Mouse (Mus musculus): ENCODE results near the gene Tmem191c. TPM values are rescaled to one million over a fixed set of nuclear protein-coding genes. Genes with fewer than 3 reads are reported as not detected.
"Not testable (repeated sequence)": the region's sequence is repeated elsewhere in the genome, so short reads cannot be mapped to it uniquely, and the experiment has no call there.

Gene Tmem191c
- 100 to 1,000 TPM in 1 of 2 experiments, 10 to 100 TPM in 1; 92.5 to 102 TPM for total RNA-seq (2021)
- long read RNA-seq, experiment 1, transcript Tmem191c-215 (4 exons, 825 nt), result minor isoform, 11 of 177 reads
- long read RNA-seq, experiment 1, transcript Tmem191c-201 (10 exons, 1,631 nt), result major isoform, 19 of 177 reads
- long read RNA-seq, experiment 1, partial matches to known transcripts, result 41 of 177 reads
- long read RNA-seq, experiment 1, other reads (novel, unspliced or antisense), result 99 of 177 reads
- long read RNA-seq, experiment 2, transcript Tmem191c-201 (10 exons, 1,631 nt), result major isoform, 10 of 130 reads
- long read RNA-seq, experiment 2, partial matches to known transcripts, result 34 of 130 reads
- long read RNA-seq, experiment 2, other reads (novel, unspliced or antisense), result 76 of 130 reads

DNA sequence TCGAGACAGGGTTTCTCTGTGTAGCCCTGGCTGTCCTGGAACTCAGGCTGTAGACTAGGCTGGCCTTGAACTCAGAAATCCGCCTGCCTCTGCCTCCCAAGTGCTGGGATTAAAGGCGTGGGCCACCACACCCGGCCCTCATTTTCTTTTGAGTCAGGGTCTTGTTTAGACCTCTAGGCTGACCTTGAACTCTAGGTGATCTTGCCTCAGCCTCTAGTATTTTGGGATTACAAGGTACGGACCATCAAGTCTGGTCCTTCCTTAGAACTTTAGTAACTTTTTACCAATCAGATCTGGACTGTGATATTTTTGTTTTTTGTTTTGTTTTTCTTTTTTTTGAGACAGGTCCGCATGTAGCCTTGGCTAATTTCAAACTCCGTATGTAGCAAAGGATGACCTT is at the start of gene Tmem191c:
Gene Tmem191c, plus strand, starts transcription at position 357 of the 400 bp plus-strand sequence.
- DNase-seq (ENCODE audit: low spot score in 2 of 2), result no peak

DNA sequence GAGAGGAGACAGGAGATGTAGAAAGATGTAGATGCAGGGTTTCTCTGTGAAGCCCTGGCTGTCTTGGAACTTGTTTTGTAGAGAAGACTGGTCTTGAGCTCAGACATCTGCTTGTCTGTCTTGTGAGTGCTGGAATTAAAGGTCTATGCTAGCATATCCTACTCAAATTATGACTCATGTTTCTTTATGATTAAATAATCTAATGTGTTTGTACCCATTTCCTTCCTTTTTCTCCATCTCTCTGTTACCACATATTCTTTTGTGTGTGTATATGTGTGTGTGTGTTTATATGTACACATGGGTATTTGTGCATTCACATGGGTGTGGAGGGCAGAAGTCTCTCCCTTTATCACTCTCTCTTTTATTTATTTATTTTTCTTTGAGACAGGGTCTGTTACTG is 49.4 kb upstream of the Tmem191c start:
- no peak for DNase-seq (ENCODE audit: low spot score in 2 of 2)

DNA sequence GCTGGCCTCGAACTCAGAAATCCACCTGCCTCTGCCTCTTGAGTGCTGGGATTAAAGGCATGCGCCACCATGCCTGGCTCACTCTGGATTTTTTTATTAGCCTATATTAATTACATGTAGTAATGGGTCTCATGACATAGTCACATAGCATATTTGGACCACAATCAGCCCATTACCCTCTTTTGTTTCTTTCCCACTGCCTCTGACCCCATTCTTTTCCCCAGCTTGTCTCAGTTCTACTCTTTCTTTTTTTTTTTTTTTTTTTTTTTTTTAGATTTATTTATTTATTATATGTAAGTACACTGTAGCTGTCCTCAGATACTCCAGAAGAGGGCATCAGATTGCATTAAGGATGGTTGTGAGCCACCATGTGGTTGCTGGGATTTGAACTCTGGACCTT is 44.4 kb upstream of the Tmem191c start:
- not testable (repeated sequence) for DNase-seq (ENCODE audit: low spot score in 2 of 2)

DNA sequence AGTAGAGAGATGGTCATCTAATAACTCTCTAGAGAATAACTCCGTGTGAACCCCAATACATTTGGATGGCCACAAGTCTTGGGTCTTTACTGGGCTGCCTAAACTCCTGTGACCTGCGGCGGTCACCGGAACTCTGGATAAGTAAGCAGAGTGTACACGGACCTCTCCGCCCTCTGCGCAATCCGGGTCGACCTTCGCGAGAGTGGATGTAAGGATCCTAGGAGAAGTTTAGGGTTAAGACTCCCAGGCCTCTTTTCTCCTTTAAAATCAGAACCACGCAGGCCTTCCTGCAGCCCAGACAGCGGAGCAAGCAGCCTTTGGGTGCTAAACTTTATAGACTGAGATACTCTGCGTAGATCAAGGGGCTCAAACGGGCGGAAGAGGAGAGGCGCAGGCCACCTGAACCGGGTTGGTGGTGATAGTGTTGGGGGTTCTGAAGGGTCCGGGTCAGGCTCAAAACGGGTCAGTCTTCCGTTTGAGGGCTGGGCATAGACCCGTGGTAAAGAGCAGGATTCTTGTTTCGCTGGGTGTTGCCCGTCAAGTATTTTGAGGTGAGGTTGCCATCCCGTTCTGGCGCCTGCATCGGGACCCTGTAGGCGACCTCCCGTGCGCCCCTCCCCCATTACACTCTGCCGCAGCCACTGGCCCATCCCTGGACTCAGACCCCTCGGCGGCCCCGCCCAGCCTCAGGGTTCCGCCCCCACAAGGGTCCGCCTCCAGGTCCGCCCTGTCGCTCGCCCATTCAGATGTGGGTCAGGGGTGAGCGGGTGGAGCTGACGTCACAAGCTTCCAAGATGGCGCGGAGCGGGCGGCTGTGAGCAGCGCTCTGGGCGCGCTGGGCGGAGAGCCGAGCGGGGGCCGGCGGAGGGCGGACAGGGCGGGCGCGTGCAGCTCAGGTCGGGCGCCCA is 42.8 kb upstream of the Tmem191c start, which contains the start of gene Hic2:
Gene Hic2, plus strand, starts transcription at position 779 of the 908 bp plus-strand sequence.
- DNase-seq (ENCODE audit: low spot score in 2 of 2), result peak; percentile 89

DNA sequence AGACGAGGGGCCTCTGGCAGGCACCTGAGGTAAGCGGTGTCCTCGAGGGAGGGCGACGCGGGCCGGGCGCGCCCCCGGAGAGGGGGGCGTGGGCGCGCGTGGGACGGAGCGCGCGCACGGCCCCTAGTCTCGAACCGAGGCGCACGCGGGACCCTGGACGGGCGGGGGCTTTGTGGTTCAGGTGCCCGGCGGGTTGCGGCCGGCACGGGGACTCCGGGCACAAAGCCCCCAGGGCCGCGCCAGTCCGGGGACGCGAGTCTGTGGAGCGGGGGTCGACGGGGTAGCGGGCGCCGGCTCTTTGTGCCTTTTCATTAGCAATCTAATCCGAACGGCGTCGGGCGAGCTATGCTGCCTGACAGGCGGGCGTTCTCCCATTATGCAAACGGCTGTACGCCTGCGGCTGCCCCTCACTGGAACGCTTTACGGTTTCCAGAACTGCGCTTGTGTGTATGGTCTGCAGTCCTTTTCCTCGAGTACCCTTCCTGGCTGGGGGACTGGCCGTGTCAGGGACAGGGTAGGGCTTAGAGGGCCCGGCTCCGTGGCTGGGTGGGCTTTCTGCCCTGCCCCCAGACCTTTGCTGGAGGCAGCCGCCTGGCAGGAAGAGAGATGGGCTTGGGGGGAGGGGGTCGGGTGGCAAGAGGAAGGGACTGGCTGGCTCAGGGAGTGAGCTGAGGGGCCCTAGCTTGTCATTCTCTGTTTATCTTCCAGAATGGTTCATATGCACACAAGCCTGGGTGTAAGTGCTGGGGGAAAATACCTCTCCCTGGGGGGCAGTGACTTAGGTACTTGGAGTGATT is 42.0 kb upstream of the Tmem191c start:
- DNase-seq (ENCODE audit: low spot score in 2 of 2), result peak; percentile 21 to 26

DNA sequence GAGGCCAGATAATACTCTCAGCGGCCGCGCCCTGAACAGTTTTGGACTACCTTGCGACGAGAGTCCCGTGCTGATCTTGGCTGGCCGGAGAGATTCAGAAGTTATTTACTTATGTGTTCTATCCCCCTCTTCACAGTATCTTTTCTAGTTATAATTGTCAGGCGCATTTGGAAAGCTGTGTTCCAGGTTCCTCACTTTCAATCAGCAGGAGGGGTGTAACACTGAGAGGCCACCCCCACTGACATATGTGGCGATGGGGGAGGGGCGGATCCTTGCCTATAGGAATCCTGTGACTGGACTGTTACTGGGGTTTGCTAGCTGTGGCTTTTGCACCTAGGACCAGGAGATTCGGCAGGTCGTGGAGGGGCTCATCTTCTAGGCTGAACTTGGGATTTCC is 41.4 kb upstream of the Tmem191c start:
- peak; percentile 55 to 62 for DNase-seq (ENCODE audit: low spot score in 2 of 2)

DNA sequence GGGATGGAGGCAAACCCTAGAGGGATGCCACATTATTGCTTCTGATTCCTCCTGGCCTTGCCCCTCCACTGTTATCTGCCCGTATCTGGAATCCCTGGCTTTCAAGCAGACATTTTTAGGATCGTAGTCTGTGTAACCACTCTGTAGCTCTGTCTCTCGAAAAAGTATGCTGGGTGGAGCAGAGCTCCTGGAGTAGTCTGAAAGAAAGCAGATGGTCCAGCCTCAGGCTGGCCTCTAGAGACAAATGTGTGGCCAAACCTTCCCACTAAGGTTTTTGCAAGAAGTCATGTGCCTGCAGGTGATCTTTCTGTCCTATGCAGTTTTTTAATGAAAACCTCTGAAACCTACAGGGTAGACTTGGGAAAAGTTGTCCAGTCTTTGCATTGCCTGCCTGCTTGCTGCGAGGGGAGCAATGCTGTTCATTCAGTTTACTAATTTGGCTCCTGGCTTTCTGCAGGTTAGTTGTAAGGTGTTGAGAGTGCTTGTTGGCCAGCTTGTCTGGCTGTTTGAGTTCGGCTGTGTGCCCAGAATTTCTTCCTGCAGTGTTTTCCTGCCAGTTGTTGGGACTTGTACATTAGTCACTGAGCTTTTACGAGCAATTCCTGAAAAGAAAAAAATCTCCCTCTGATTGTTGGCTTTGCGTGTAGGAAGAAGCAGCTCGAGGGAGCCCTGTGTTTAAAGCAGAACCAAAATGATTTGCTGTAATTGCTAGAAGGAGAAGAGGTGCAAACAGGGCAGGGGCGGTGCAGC is 40.8 kb upstream of the Tmem191c start:
- DNase-seq (ENCODE audit: low spot score in 2 of 2), result peak; percentile 59 to 61

DNA sequence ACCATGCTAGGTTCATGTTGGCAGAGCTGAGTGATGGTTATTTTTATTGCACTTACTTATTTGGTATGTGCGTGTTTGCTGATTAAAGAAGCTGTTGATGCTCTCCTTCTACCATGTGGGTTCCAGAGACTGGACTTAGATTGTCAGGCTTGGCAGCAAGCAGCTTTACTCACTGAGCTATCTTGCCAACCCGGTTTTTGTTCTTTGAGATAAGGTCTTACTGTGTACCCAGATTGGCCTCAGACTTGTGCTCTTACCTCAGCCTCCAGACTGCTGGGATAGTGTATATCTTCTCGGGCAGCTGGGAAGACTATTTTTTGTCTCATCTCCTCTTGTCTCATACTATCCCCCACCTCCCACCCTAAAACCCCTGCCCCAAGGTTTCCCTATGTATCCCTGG is 38.2 kb upstream of the Tmem191c start:
- no peak for DNase-seq (ENCODE audit: low spot score in 2 of 2)

DNA sequence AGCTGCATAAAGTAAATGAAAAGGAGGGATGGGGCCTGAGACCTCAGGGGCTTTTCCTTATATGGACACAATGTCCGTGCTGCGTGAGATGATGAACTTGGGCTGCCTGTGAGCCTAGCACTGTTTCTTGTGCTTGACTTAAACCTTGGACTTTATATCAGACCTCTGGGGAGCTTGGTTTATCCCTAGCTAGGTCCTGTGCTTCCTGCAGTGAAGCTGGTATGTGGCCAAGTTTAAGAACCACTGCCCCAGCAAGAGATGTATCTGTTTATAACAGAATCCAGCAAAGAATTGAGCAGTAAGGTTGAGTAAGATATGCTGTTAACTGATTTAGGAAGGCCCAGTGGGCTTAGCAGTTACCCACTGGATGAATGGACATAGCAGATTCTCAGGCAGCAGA is 36.5 kb upstream of the Tmem191c start:
- no peak for DNase-seq (ENCODE audit: low spot score in 2 of 2)

DNA sequence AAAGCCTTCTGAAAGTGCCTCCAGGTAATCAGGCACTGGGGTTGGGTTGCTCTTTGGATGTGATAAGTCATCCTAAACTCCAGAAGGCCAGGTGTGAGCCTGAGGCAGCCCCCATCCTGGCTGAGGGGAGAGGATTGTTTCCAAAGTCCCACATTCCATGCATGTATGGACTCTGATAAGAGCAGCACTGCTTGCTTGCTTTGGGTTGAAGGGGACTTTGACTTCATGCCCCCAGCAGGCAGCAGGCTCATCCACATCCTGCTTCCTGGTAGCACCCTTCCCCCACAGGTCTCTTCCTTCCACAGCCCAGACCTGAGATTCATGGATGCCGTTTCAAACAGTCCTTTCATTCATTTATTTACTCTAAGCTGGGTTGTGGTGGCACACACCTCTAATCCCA is 32.1 kb upstream of the Tmem191c start:
- no peak for DNase-seq (ENCODE audit: low spot score in 2 of 2)

DNA sequence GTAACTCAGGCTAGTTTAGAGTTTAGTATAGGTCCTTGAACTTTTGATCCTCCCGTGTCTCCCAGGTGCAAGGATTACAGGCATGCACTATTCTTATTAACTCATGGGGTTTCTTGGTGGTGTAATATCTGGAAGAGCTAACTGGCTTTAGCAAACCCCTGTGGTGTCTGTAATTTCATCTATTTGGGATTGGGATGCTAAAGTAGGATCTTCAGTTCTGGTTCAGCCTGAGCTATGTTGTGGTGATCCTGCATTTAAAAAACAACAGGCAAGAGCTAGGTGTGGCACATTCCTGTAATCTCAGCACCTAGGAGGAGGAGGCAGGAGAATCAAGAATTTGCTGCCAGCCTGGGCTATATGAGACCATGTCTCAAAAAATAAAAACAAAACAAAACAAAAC is 30.9 kb upstream of the Tmem191c start:
- DNase-seq (ENCODE audit: low spot score in 2 of 2), result no peak

DNA sequence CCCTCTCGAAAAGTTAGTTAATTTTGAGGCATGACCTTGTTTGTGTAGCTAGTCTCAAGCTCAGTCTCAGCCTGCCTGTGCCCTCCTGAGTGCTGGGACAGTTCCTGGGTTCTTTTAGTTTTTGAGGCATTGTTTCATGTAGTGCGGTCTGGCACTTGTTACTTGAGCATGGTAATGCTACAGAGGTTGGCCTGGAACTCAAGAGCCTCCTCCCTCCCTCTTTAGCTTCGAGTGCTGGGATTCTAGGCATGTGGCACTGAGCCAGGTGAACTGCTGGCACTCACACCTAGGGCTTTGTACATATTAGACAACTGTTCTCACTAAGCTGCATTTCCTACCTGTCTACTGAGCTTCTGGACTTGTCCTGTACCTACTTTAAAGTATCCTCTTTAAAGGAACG is 28.1 kb upstream of the Tmem191c start:
- no peak for DNase-seq (ENCODE audit: low spot score in 2 of 2)

DNA sequence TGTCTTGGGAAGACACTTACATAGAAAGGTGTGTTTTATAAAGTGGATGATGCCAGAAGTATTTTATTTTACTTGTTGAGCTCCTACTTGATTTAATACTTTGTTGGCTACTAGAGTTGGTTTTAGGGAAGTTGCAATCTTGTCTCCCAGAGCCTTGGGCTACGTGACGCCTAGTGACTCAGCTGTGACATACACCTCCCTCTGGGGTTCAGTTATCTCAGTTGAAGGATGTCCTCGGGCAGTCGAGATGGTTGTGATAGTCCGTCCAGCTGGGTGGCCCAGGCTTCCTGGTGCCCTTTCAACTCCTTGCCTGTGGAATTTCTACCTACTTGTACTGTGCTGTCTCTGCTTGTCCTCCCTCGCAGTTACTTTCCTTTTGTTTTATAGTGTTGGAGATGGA is 26.7 kb upstream of the Tmem191c start:
- no peak for DNase-seq (ENCODE audit: low spot score in 2 of 2)

DNA sequence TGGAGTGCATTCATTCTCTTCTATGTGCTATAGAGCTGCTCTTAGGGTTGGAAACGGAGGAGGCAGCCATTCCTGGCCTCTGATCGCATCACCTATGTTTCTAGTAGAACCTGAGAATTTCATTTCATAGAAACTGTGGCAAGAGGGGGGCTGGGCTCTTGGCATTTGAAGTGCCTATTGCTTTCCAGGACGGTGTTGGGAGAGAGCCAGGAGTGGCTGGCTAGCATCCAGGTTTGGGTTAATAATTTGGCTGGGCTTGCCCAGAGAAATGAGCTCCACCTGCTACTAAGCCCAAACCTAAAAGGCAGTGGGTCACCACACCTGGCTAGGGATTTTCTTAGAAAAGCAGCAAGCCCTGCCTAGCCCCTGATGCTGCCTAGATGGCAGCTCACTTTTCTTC is 24.3 kb upstream of the Tmem191c start:
- DNase-seq (ENCODE audit: low spot score in 2 of 2), result no peak

DNA sequence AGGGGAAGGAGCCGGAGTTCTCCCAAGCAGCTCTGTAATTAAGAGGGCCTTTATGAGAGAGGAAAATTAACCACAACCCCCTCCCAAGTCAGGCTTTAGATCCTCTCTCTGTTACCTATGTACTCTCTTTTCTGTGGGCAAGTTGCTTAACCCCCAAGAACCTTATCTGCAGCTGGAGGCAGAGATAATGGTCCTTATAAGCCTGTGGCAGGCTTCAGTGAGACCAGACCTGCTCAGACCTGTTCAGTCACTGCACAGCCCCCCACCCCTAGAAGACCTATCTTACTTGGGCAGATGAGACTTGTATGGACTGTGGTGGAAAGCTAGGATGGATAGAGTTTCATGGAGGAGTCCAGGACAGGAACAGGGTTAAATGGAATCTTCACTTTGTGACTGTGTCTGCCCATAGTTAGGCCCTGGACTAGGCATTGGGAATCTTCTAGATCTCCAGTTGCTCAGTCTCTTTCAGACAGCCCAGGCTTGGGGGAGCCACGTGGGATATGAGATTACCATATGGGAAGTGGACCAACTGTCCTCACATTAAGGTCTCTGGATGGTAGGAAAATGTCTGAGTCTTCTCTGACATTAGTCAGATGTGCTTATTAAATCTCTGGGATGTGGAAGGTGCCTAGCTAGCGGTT is 23.7 kb upstream of the Tmem191c start:
- DNase-seq (ENCODE audit: low spot score in 2 of 2), result no peak

DNA sequence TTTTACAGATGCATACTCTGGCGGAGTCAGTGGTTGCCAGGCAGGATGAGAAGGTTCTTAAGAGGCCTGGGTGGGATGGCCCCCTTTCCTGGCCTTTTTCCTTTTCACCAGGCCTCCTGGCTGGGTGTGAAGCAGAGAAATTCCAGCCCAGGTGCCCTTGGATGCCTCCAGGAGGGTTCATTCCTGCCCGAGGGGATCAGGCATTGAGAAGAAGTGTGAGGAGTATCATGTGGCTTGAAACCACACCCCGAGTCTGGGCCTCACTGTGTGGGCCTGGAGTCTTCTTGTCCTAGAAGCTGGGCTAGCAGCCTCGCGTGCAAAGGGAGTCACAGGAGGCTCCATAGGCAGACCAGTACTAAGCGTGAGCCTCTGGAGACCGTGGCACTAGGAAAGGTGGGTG is 23.0 kb upstream of the Tmem191c start:
- no peak for DNase-seq (ENCODE audit: low spot score in 2 of 2)

DNA sequence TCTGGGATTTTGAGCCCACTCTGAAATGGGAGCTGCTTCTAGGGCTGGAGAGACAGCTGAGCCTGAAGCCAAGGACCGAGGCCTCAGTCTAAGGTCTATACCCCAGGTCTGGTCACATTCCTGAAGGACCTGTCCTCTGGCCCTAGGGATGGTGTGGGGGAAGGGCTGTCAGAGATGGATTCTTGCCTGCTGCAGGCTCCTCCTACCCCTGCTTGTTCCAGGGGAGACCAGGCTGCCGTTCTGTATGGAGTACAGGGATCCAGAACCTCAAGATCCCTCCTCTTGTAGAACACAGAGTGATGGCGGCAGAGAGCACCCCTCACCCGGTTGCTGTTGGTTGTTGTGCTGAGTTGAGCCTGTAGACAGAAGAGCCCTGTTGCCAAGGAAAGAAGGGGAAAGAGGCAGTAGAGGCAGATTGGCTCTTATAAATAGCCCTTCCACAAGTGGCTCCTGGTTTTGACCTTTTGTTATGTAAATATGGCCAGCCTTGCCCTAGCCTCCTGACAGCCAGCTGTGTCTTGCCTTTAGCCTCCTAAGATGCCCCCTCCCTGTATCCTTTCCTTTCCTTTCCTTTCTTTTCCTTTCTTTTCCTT is 21.8 kb upstream of the Tmem191c start:
- DNase-seq (ENCODE audit: low spot score in 2 of 2), result no peak

DNA sequence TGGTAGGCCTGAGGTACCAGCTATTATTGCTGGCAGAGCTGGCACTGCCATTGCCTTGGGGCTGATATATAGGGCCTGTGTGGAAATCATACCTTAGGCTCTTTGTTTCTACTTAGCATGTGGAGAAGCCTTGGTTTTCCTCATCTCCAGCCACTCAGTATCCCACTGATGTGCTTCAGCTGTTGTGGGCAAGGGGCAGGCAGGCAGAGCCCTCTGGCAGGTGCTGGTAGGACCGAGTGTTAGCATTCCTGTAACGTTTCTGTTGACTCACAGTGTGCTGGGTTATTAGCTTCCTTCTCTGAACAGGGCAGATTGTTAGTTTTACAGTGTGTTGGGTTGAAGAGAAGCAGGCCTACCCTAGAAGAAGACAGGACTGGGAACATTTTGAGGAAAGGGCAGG is 20.6 kb upstream of the Tmem191c start:
- DNase-seq (ENCODE audit: low spot score in 2 of 2), result no peak

DNA sequence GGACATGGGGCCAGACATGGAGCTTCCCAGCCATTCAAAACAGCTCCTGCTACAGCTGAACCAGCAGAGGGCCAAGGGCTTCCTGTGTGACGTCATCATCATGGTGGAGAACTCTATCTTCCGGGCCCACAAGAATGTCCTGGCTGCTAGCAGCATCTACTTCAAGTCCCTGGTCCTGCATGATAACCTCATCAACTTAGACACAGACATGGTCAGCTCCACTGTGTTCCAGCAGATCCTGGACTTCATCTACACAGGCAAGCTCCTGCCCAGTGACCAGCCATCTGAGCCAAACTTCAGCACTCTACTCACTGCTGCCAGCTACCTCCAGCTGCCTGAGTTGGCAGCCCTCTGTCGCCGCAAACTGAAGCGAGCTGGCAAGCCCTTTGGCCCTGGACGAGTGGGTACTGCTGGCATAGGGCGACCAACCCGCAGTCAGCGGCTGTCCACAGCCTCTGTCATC is 18.5 kb upstream of the Tmem191c start:
- DNase-seq (ENCODE audit: low spot score in 2 of 2), result no peak

DNA sequence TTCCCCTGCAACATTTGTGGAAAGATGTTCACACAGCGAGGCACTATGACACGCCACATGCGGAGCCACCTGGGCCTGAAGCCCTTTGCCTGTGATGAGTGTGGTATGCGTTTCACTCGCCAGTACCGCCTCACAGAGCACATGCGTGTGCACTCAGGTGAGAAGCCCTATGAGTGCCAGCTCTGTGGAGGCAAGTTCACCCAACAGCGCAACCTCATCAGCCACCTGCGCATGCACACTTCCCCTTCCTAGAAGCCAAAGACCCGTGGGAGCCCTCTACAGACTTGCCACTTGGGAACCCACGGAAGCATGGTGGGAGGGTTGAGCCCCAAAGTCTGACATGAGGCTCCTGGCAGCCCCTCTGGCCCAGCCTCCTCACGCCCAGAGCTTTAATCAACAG is 17.0 kb upstream of the Tmem191c start:
- DNase-seq (ENCODE audit: low spot score in 2 of 2), result no peak
